Mouse (Mus musculus): Measurements from ENCODE around the gene Ankrd36.
"Not testable (repeated sequence)": the region's sequence is repeated elsewhere in the genome, so short reads cannot be mapped to it uniquely, and the experiment has no call there.

DNA sequence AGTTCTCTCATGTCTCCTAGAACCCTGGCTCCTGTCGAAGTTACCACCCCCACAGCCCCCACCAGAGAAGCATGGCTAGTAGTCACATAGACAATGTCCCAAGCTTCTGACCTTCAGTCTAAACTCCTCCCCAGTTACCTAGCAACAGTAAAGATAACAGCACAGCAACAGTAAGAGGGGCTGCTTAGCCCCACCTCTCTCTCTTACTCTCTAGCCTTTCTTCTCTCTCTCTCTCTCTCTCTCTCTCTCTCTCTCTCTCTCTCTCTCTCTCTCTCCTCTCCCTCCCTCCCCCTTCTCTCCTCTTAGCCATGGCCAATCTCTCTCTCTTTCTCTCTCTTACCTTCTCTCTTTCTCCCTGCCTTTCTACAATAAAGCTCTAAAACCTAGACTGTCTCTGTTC is 42.4 kb downstream of the Ankrd36 start:
- TF ChIP-seq CTCF, POLR2A (IDR thresholded peaks at IDR 0.05; ENCODE audit: insufficient read depth, low read depth, low read length): not testable (repeated sequence)
